Mouse (Mus musculus) R1 (cell line): ENCODE results near the gene Rinl.

Source experiments
- DNase-seq: peaks from one replicate; pipeline ENCODE4 v3.0.0-alpha.2; 2018; ENCODE audit warnings: low read depth, low spot score

The Rinl gene

GRCm38 (mm10) chr7:28808957-28809393 is 20.2 kb downstream of the Rinl start:
- DNase-seq = peak; percentile 92

GRCm38 (mm10) chr7:28809401-28810089 is 20.8 kb downstream of the Rinl start:
- peak; percentile 84 for DNase-seq

- DNase-seq = peak; percentile 100
Observed at GRCm38 (mm10) chr7:28810107-28811066, 21.6 kb downstream of the Rinl start.

GRCm38 (mm10) chr7:28811228-28811627 is 22.5 kb downstream of the Rinl start:
- DNase-seq = peak; percentile 93

- no peak for DNase-seq
Observed at GRCm38 (mm10) chr7:28811640-28812275, 23.0 kb downstream of the Rinl start.

GRCm38 (mm10) chr7:28812436-28812835 is 23.7 kb downstream of the Rinl start:
- DNase-seq = no peak

GRCm38 (mm10) chr7:28812949-28813348 is 24.2 kb downstream of the Rinl start:
- no peak for DNase-seq

GRCm38 (mm10) chr7:28814306-28815034 is 25.7 kb downstream of the Rinl start:
- DNase-seq = no peak

- no peak for DNase-seq
Observed at GRCm38 (mm10) chr7:28815230-28815629, 26.5 kb downstream of the Rinl start.

- peak; percentile 57 for DNase-seq
Observed at GRCm38 (mm10) chr7:28816201-28816600, 27.4 kb downstream of the Rinl start.

- DNase-seq = no peak
Observed at GRCm38 (mm10) chr7:28816920-28817319, 28.2 kb downstream of the Rinl start.

GRCm38 (mm10) chr7:28817524-28817923 is 28.8 kb downstream of the Rinl start:
- peak; percentile 15 for DNase-seq

GRCm38 (mm10) chr7:28817957-28818356 is 29.2 kb downstream of the Rinl start:
- peak; percentile 27 for DNase-seq

- DNase-seq = no peak
Observed at GRCm38 (mm10) chr7:28818436-28818835, 29.7 kb downstream of the Rinl start.

- DNase-seq = no peak
Observed at GRCm38 (mm10) chr7:28818861-28819452, 30.2 kb downstream of the Rinl start.

GRCm38 (mm10) chr7:28819571-28819970 is 30.8 kb downstream of the Rinl start:
- no peak for DNase-seq

GRCm38 (mm10) chr7:28820358-28821260 is 31.8 kb downstream of the Rinl start:
- DNase-seq = peak; percentile 26

- DNase-seq = peak; percentile 30
Observed at GRCm38 (mm10) chr7:28821261-28821831, 32.6 kb downstream of the Rinl start.

GRCm38 (mm10) chr7:28822556-28822955 is 33.8 kb downstream of the Rinl start:
- DNase-seq = peak; percentile 40
